Mouse (Mus musculus) embryo, embryonic 10.5 days (tissue): Measurements from ENCODE around the gene Pdlim7.

ENCODE experiments used
- DNase-seq: peaks from one replicate; pipeline ENCODE4 v3.0.0-alpha.2; 2015; ENCODE audit warnings: low spot score

The Pdlim7 gene

DNA sequence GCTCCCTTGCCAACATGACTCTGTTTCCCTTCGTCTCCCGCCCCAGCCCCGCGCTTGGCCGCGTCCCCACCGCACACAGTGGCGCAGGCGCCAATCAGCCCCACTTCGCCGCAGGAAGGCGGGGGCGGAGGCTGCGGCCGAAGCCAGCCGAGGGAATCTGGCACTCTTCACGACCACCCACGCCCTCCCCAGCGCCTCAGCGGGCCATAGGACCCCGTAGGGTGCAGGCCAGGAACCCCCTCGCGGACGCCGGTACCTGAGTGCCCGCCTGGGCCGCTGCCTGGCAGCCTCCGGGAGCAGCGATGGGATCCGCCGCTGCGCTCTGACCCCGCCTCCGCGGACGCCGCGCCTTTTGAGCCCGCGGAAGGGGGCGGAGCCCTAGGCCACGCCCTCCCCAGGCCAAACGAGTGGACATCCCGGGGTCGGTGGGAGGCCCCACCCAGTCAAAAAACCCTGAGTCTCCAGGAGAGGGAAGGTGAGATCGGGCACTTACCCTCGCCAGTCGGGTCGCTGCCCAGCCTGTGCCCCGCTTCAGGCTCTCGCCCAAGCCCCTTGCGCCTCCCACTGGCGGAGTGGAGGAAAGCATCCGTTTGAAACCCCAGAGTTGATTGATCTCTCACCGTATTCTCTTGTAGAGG, at the start of gene Pdlim7:
Pdlim7 (minus strand) TSS at position 566 of the 638 bp plus-strand sequence.
- DNase-seq, result peak; percentile 91

DNA sequence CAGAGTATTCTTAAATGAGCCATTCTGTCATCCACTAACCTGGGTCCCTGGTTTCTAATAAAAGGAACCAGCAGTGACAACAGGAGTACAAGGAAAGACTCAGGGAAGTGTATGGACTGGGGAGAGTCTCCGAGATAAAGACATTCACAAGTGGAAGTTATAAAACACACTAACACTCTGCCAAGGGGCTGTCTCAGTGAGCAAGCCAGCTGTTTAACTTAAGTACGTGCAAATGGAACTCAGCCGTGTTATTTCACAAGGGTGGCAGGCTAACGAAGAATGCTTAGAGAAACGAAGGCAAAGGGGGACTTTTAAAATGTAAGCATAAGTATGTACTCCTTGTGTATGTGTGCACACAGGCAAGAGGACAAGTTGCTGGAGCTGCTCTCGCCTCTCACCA, 44.0 kb upstream of the Pdlim7 start:
- no peak for DNase-seq

DNA sequence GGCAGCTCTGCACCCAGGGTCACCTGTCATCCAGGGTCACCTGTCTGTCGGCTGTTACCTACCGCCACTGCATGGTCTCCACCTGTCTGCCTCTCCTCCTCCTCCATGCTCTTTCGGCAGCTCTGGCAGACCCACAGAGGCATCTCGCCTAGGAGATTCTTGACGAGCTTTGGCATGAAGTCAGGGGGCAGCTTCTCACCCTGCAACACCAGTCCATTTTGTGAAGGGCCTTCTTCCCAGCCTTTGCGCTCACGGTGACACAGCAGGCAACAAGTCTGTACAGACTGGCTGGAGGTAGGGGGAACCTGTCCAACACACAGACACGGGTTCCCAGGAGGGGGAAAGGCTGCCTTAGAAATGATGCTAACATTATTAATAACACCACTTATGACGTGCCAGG, 42.4 kb upstream of the Pdlim7 start:
- DNase-seq, result no peak

DNA sequence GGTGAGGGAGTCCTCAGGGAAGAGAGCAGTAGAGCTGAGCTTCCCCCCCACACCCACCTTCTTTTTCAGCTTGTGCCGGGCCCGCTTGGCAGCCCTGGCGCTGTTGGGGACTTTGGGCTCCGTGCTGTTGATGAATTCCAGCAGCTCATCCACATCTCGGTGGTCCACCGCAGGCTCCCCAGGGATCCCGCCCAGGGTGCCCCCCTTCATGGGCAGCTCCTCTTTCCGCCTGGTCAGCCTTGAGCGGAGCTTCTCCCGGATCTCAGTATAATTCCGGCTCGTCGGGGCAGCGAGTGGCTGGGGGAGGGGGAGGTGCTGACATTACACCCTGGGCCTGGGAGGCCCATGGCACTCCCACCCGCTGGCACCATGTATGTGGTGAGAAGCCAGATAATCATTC, 35.6 kb upstream of the Pdlim7 start:
- DNase-seq, result no peak

DNA sequence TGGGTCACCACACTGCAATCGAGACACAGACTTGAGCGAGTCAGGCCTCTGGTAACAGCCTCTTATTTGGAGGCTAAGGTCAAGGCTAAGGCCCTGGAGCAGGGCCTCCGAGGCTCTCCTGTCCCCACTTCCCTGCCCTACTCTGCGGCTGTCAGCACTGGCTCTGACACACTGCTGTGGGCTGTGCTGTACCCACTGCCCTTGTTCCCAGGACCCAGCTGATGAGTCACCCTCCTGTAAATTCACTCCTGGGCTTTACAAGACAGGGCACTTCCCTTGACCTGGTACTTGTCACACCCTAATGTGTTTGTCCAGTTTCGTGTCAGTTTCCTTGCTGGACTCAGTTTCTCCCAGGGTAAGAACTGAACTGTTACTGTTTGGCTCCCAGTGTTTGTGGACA, 35.0 kb upstream of the Pdlim7 start:
- no peak for DNase-seq

DNA sequence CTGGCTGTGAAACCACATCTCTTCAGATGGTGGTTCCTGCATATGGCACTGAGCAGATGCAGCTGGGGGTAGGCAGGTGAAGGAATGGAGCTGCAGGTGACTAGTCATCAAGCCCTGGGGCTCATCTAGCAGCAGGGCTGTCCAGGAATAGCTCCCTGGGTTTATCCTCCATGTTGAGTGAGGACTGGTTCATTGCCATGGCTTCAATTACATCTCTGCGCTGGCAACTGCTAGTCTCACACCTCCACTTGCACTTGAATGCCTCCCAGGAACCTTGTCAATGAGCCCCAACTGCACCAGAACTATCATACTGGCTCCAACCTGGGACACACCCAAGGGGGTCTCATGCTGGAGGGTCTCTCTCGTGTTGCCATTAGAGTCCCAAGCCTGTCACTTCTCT, 34.4 kb upstream of the Pdlim7 start:
- DNase-seq, result no peak

DNA sequence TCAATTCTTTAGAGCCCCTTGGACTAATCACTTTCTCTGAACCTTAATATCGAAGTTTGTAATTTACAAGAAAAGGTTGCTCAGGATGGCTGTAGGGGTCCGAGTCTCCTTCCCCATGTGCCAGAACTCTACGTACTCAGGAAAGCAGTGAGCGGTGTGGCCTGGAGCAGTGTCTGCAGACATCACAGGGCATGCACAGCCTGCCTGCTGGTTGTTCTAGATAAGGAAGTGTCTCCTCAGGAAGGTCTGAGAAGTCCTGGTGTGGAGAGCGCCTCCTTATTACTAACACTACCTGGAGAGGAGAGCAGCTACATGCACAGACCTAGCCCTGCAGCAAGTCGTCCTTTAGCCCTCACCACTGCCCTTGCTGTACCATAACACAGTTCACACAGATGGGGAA, 31.3 kb upstream of the Pdlim7 start:
- no peak for DNase-seq

DNA sequence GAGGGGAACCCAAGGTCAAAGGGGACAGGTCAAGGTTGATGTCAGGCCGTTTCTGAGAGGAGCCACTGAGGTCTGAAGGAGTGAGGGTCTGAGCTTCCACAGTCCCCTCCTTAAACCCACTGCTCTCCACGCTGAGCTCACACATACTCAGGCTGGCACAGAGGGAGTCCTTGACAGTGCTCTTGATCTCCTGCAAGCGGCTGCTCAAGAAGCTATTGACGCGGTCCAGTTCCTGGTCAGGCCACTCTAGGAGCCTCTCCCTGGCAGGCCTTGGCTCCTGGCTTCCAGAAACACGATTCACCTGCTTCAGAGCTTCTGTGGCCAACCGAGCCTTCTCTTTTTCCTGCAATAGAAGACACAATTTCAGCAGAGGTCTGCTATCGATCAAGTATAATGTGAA, 30.0 kb upstream of the Pdlim7 start:
- DNase-seq, result no peak

DNA sequence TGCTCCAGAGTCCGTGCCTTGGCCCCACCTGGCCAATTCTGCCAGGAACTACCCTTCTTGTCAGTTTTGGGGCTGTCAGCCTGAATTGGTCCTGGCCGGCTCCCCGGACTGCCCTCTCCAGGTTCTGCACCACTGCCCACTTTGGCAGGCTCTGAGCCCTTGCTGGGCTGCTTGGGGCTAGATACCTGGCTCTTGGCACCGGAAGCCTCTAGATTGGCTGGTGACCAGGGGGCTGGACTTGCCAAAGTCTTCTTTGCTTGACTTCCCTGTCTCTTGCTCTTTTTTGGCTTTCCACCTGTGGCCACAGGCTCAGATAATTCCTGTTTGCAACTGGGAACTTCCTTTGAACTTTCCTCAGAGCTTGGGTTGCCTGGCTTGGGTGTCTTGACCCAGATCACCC, 29.4 kb upstream of the Pdlim7 start:
- DNase-seq, result no peak

DNA sequence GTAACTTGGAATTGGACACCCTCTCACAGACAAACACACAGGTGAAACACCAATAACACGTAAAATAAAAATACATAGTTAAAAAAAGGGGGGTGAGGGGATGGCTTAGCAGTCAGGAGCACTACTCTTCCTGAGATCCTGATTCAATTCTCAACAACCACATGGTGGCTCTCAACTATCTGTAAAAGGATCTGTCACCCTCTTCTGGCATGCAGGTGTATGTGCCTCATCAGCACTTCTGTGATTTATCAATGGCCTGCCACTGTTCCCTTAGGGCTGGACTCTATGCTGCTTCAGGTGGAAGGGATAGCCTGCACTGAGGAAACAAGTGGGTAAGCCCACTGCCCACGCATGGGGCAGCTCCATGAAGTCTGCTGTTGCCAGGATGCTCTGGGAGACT, 27.5 kb upstream of the Pdlim7 start:
- DNase-seq, result no peak

DNA sequence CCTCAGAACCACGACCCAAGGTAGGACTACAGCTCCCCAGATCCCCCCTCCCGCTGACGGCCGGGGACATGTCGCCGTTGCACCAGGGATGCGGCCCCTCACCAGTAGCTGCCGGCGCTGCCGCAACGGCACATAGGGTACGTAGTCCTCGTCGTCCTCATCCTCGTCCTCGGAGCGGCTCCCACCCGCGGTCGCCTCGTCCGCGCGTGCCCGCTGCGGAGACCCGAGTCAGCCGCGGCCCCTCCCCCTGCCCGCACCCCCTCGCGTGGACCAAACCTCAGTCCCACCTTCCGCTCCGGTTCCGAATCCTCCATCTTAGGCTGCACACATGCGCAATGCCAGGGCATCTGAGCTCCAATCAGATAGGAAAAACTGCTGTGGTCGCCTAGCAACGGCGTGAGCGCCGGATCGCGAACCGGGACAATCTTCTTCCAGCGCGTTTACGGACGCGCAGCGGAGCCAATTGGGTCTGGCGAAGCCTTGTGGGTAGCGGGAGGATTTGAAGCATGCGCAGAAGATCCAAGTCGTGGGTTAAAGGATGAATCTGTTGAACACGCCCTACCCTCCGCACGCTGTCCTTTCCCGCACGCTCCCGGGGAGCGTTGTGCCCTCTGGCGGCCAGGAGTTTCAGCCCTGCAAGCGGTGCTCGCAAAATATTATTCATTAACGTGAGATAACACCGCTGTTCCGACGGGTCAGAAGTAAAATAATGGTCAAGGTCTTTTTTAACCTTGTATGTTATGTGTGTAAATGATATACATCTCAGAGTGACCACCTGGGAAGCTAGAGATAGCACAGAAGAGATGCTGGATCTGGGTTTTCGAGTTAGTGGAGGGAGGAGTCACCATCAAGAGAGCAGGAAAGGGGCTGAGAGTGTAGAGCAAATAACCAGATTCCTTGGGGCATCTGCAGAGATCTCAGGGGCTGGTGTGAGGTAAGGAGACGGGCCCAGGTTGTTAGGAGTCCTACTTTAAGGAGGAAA, 23.0 kb upstream of the Pdlim7 start, which contains the start of gene Ddx41:
Ddx41 (minus strand) TSS at position 465 of the 982 bp plus-strand sequence.
- peak; percentile 99 for DNase-seq

DNA sequence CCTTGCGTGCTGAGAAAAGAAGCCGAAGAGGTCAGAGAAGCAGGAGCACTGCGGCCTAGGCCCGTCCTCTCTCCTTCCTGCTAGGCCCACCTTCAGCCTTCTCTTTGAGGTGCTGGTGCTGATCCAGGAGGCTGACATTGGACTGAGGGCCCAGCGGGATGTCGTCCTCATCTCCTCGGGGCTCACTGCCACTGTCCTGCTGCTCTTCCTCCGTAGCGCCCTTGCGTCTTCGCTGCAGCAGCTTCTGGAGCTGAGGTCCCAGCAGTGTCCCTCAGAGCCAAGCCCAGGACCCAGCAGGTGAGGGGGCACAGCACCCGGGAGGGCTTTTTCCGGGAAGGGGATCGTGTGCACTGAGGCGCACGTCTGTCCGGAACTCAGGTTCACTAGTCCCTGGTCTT, 22.3 kb upstream of the Pdlim7 start:
- DNase-seq, result no peak

DNA sequence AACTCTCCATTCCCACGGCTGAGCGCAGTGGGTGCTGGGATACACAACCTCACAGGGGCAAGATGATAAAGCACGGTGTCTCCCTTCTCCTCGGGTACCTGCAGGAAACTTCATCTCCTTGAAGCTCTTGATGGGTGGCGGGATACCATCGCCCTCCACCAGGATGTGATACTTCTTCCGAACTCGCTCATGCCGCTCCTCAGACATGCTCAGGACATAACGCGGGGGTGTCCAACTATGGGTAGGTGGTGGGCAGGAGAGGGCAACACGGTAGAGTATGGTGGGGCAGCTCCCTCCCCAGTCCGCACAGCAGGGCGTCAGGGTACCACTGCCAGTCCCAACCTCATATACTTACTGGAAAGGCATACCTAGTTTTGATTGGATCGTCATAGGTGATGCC, 21.7 kb upstream of the Pdlim7 start:
- no peak for DNase-seq

DNA sequence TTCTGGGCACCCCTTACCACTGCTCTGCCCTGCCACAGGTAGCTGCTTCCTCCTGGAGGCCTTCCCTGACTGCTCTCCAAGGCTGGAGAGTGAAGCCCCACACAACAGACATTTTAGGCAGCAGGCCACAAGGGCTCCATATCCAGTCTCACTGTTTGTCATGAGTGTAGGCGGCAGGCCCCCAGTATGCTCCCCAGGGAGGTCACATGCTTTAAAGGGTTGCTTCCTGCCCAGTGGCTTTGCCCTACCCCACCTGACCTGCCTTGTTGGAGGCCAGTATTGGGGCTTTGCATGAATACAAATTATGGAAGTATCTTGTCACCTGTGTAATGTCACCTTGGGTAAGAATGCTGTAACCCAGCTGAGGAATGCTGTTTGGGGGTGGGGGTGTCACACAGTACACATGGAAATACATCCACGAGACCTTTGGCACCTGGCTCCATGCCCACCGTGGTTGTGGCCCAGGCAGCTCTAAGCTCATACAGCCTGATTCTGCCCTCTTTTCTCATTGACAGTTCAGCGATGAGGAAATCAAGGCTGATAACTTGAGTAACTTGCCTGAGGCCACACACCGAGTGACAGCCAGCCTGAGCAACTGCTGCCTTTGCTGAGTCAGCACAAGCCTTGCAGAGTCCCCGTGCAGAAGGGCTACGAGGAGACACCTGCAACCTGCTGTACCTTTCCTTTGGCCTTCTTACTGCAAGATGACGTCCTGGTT, 15.9 kb upstream of the Pdlim7 start, which contains the start of gene Dok3:
Dok3 (minus strand) TSS at position 99 of the 718 bp plus-strand sequence.
- DNase-seq, result no peak

DNA sequence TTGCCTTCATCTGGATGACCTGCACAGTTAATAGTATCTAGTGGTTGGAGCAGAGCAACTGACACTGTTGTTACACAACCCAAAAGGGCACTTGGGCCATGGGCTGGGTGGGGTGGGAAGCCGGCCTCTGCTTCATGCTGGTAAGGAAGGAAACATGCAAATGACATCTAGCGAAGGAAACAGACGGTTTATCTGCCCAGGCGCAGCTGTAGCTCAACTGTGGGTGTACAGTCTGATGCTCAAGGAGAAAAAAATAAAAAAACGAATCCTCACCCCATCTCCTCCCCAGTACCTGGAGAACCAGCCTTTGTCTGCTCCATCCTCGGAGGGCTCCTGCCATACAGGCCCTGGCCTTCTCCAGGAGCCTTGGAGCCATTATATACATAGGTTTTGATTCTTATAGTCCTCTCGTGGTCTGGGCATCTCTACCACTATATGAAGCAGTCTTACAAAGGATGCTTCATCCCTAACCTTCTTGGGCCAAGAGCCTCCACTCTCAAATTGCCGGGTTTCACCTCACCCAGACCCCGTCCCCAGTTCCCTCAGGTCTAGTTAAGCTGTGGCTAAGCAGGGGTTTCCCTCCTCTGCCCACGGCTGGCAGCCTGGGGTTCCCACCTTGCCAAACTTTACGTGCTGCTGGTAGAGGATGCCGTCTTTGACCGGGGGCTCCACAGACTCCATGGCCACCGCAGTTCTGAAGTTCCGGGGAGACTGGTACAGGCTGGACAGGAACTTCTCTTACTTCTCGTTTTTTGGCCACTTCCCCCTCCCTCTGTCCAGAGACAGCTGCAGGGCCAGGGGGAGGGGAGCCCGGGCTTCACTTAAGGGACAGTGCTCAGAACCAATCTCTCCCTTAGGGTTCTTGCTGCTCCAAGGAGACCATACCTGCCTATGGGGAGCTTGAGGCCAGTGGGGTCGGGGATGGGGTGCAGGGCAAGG, 14.6 kb upstream of the Pdlim7 start:
- no peak for DNase-seq

DNA sequence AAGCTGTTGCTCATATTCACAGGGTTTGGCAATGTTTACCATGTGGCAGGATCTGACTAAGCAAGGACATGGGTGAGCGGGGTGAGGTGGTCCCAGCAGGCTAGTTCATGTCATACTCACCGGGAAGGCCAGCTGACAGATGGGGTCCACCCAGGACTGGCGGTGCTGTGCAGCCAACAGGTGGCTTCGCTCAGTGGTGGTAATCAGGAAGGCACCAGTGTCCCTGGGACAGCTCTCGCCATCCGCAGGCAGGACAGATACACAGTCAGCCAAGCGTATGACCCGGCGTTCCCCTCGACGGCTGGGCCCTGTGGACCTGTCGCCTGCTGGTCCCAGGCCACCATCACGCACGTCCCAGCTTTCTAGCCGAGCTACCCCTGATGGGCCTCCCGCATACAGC, 13.7 kb upstream of the Pdlim7 start:
- no peak for DNase-seq

DNA sequence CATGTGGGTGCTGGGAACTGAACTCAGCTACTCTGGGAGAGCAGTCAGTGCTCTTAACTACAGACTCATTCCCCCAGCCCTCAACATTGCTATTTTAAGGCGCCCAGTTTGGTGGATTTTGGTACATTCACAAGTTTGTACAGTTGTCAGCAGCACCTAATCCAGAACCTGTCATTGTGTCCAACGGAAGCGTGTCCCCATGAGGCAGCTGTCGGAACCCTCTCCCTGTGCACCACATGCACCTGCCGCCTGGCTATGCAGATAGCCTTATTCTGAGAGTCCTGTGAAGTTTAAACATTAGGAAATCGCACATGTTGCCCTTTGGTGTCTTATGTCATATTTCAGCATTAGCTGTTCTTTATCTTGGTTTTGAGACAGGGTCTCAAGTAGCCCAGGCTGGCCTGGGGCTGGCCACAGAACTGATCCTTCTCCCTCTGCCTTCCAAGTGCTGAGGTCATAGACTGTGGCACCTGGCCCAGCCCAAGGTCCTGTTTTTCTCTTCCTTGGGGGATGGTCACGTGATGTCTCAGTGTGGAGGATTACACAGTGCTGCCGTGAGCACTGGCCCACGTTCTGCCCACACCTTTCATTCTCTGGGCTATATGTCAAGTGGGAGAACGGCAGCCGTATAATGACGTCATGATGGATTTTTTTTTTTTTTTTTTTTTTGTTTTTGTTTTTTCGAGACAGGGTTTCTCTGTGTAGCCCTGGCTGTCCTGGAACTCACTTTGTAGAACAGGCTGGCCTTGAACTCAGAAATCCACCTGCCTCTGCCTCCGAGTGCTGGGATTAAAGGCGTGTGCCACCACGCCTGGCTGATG, 12.5 kb upstream of the Pdlim7 start:
- no peak for DNase-seq

DNA sequence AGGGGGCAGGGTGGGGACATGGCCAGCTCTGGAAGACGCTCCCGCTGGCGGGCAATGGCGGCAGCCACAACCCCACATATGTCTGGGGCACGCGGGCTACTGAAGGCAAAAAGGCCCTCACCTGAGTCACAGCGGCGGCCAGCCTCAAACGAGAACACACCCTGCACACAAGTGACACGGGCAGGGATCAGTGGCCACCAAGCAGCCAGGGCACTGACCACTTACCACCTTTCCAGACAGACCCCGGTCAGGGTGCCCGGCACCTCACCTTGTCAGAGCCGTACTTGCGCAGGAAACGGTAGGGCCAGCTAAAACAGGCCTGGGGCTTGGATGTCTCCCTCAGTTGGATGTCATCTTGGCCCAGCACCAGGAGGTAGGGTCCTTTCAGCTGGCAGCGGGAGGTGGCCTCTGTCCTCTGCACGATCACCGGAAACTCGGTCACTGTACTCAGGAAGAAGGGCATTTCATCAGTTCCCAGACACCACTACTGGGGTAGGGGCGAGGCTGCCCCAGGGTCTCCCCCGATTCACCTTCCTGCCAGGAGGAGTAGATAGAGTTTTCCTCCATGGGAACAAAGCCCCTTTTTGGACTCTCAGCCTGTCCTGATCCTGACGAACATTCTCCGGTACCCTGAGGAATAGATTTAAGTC, 10.6 kb upstream of the Pdlim7 start:
- no peak for DNase-seq

DNA sequence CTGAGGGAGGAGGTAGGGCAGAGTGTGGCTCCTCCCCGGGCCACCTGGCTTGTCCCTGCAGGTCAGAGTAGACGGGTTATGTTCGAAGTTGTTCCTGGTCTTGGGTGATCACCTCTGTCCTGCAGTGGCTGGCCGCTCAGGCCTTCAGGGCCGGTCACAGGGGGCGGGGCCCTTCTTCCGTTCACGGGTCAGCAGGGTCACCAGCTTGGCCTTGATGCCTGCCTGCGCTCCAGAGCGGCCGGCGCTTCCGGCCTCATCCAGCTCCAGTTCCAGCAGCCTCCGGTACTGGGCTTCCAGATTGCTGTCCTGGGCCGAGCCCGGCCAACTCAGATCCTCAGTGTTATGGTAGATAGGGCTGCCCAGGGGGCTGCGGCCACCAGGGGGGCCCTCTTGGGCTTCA, 9.8 kb upstream of the Pdlim7 start:
- DNase-seq, result peak; percentile 36

DNA sequence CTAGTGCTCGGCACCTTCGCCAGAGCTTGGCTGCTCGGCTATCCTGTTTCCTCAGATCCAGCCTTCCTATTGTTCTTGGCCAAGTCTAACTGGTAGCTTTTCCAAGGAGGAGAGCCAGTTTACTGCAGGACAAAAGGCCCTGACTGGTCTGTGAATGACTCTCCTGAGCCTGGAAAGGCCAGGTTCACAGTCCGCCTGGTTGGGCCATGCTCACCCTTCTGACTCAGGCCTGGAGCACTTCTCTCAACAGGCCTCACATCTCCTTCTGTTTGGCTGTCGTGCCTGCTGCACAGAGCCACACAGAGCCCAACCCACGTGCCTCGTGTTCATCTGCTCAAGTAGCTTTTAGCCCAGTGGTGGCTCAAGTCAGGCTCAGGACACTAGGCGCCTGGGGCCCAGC, 9.3 kb upstream of the Pdlim7 start:
- no peak for DNase-seq
